Mouse (Mus musculus) hindbrain, embryonic 14.5 days (tissue): ENCODE data around the gene Col4a4. TPM values are rescaled to one million over a fixed set of nuclear protein-coding genes. Genes with fewer than 3 reads are reported as not detected.

Source experiments
- ATAC-seq: fragments of 200-750 bp; cut with Nextera tagmentation; 2 replicates; pipeline ENCODE4 v1.8.0; 2017; ENCODE audit warnings: moderate number of reproducible peaks, mild to moderate bottlenecking, moderate TSS enrichment, moderate library complexity; ENCODE audit not compliant: low FRiP score
- DNase-seq: peaks from one replicate; pipeline ENCODE4 v3.0.0-alpha.2; 2015; ENCODE audit warnings: low spot score
- H3K27ac ChIP-seq: fragments of 300-500 bp; sonication (generic); 2 replicates; pipeline ENCODE4 v1.5.1; 2014; ENCODE audit warnings: mild to moderate bottlenecking, moderate library complexity
- H3K27me3 ChIP-seq: fragments of 300-500 bp; sonication (generic); 2 replicates; pipeline ENCODE4 v1.6.1; 2014; ENCODE audit warnings: mild to moderate bottlenecking, low read length, mixed read lengths; ENCODE audit not compliant: control insufficient read depth, insufficient read depth
- H3K36me3 ChIP-seq: fragments of 300-500 bp; sonication (generic); replicated peaks from 2 replicates; pipeline ENCODE4 v1.6.1; 2014; ENCODE audit not compliant: control insufficient read depth, insufficient read depth
- H3K4me1 ChIP-seq: fragments of 300-500 bp; sonication (generic); replicated peaks from 2 replicates; pipeline ENCODE4 v1.6.1; 2014; ENCODE audit warnings: antibody characterized with exemption, low read length, mixed read lengths; ENCODE audit not compliant: control insufficient read depth, insufficient read depth
- H3K4me2 ChIP-seq: fragments of 300-500 bp; sonication (generic); replicated peaks from 2 replicates; pipeline ENCODE4 v1.6.1; 2014; ENCODE audit warnings: mild to moderate bottlenecking, moderate library complexity
- H3K4me3 ChIP-seq: fragments of 300-500 bp; sonication (generic); replicated peaks from 2 replicates; pipeline ENCODE4 v1.5.1; 2014; ENCODE audit warnings: mild to moderate bottlenecking, low read length
- H3K9ac ChIP-seq: fragments of 300-500 bp; sonication (generic); 2 replicates; pipeline ENCODE4 v1.6.1; 2014
- H3K9me3 ChIP-seq: fragments of 300-500 bp; sonication (generic); 2 replicates; pipeline ENCODE4 v1.6.1; 2016; ENCODE audit warnings: low read length; ENCODE audit not compliant: control insufficient read depth
- WGBS: fragments of 180-500 bp; shearing (Covaris S2); extraction: QIAGEN DNeasy Blood & Tissue Kit; methylation state at CpG from one replicate; pipeline ENCODE4 v1.1.7; 2014; 5-methylcytosine and 5-hydroxymethylcytosine counted together
- polyA plus RNA-seq: library from polyadenylated mRNA; unstranded; fragments of >200 nt; fragmentation: Nextera tagmentation; extraction: Ambion mirVana; gene quantifications from 2 replicates; pipeline ENCODE4 v1.2.1, GENCODE M21; 2014

Col4a4 gene
- polyA plus RNA-seq, 1 experiment from 2014 or later = 0.25 TPM

- H3K4me1 ChIP-seq = peaks cover 6% of the 10 kb centered on the region
- no peaks in the 10 kb centered on the region for H3K9me3 ChIP-seq
- no peaks in the 10 kb centered on the region for H3K36me3 ChIP-seq
- no peak for DNase-seq
- no peak overlapping the region for H3K4me3 ChIP-seq
- no peak overlapping the region for H3K9ac ChIP-seq
- H3K27me3 ChIP-seq = no peaks in the 10 kb centered on the region
- H3K27ac ChIP-seq = no peak overlapping the region
- ATAC-seq = no peak
- no peak overlapping the region for H3K4me2 ChIP-seq
Measured at GRCm38 (mm10) chr1:82473467-82473866, 113.2 kb downstream of the Col4a4 start.

GRCm38 (mm10) chr1:82470516-82471225 is 116.0 kb downstream of the Col4a4 start:
- no peak for ATAC-seq
- DNase-seq = no peak
- Histone ChIP-seq H3K4me3 (no peak overlapping the region), H3K27ac (no peak overlapping the region), H3K27me3 (no peaks in the 10 kb centered on the region), H3K36me3 (no peaks in the 10 kb centered on the region), H3K4me2 (no peak overlapping the region), H3K4me1 (peaks cover 6% of the 10 kb centered on the region), H3K9me3 (no peaks in the 10 kb centered on the region), H3K9ac (no peak overlapping the region)
- 92% methylated on average over 10 of the region's 10 CpGs for WGBS

DNA sequence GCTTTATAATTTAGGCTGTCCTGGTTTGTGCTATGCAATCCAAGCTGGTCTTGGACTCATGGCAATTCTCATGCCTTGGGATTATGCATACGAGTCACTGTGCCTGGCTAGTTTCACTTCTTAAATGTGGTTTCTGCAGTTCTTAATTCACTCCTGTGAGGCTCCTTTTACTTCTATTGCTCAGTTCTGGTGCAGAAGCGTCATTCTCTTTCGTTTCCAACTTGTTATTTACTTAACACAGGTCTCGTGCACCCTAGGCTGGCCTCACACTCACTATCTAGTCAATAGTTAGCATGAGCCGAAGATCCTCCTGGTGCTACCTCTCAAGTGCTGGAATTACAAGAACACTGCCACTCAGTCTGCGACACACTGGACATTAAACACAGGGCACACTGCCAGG is 117.8 kb downstream of the Col4a4 start:
- WGBS = 85% methylated on average over 6 of the region's 6 CpGs
- H3K4me1 ChIP-seq = no peaks in the 10 kb centered on the region
- H3K4me2 ChIP-seq = no peak overlapping the region
- DNase-seq (no peak), ATAC-seq (no peak)
- no peak overlapping the region for H3K27ac ChIP-seq
- H3K27me3 ChIP-seq = no peaks in the 10 kb centered on the region
- no peaks in the 10 kb centered on the region for H3K9me3 ChIP-seq
- no peaks in the 10 kb centered on the region for H3K36me3 ChIP-seq
- H3K4me3 ChIP-seq = no peak overlapping the region
- H3K9ac ChIP-seq = no peak overlapping the region

DNA sequence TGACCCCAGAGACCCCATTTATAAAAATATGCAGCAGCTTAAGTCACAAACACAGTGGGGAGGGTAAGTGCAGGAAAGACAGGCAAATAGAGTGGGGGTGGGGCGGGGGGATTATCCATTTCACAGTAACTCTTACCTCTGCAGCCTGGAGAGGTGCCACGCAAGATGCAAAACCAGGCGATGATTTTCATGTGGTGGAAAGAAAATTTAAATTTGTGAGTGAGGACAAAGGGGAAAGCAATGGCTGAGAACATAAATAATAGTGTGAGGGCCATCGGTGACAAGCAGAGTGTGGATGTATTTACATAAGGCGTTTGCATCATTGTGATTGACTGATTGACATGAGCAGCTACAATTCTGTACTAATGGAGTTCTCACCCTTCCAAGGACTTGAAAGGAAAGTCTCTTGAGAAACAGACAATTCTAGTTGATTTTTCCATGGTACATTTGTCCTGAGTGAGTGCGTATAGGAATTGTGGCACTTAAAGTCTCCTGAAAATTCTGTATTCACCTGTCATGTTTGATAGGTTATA is 121.3 kb downstream of the Col4a4 start:
- DNase-seq (no peak), ATAC-seq (no peak)
- Histone ChIP-seq H3K9me3 (no peaks in the 10 kb centered on the region), H3K9ac (no peak overlapping the region), H3K4me1 (no peaks in the 10 kb centered on the region), H3K27me3 (no peaks in the 10 kb centered on the region), H3K4me2 (no peak overlapping the region), H3K27ac (no peak overlapping the region), H3K36me3 (no peaks in the 10 kb centered on the region), H3K4me3 (no peak overlapping the region)
- 43% methylated on average over 6 of the region's 6 CpGs for WGBS

DNA sequence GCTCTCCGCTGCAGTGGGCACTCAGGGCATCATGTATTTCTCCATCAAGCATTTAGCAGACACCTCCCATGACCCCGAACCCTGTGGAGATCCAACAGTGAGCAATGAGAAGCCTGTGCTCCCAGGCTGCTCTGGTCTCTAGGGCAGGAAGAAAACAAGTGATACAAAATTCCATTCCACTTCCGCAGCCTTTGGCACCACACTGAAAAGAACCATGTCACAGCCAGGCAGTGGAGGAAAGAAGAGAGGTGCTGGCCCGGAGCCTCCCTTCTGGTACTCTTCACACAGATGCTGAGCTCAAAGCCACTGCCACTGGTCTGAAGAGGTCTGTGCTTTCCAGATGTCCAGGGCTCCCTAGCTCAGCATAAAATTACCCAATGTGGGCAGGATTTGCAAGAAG is 125.6 kb downstream of the Col4a4 start:
- no peaks in the 10 kb centered on the region for H3K4me1 ChIP-seq
- H3K27ac ChIP-seq = no peak overlapping the region
- no peaks in the 10 kb centered on the region for H3K36me3 ChIP-seq
- no peaks in the 10 kb centered on the region for H3K9me3 ChIP-seq
- no peaks in the 10 kb centered on the region for H3K27me3 ChIP-seq
- no peak overlapping the region for H3K4me2 ChIP-seq
- H3K9ac ChIP-seq = no peak overlapping the region
- no peak overlapping the region for H3K4me3 ChIP-seq
- no peak for DNase-seq
- 79% methylated on average over 4 of the region's 4 CpGs for WGBS
- ATAC-seq = no peak

DNA sequence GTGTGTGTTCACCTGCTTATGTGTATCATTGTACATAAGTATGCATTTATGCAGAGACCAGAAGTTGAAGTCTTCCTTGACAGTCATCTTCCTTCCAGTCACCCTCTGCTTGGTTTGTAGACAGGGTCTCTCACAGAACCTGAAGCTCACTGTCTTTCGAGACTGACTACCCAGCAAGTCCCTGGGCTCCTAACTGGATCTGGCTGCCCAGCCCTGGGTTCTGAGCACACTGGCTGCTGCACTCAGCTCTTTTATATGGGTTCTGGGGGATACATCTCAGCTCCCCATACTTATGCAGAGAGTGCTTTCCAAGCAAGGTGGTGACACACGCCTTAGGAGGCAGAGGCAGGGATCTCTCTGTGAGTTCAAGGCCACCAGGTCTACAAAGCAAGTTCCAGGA is 126.7 kb downstream of the Col4a4 start:
- 95% methylated on average over 2 of the region's 2 CpGs for WGBS
- H3K4me1 ChIP-seq = no peaks in the 10 kb centered on the region
- no peak overlapping the region for H3K4me2 ChIP-seq
- no peak overlapping the region for H3K9ac ChIP-seq
- H3K4me3 ChIP-seq = no peak overlapping the region
- H3K27me3 ChIP-seq = no peaks in the 10 kb centered on the region
- DNase-seq (no peak), ATAC-seq (no peak)
- H3K9me3 ChIP-seq = no peaks in the 10 kb centered on the region
- no peak overlapping the region for H3K27ac ChIP-seq
- H3K36me3 ChIP-seq = no peaks in the 10 kb centered on the region

DNA sequence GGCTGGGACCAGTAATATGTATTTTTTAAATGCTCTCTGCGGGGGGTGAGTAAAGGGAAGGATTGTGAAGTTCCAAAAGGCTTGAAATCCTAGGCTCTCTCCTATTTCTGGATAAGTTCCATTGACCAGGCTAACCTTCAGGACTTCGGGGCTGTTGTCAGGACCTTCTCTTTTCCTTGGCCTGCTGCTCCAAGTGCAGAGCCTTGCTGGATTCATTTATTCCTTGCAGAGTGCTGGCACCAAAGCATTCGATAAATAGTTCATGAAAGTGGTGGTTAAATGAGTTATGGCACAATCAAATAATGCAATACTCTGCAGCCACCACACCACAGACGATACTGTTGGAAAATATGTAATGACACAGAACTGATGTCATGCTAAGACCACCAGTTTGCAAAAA is 127.3 kb downstream of the Col4a4 start:
- ATAC-seq (no peak), DNase-seq (no peak)
- no peaks in the 10 kb centered on the region for H3K36me3 ChIP-seq
- H3K27ac ChIP-seq = no peak overlapping the region
- H3K9me3 ChIP-seq = no peaks in the 10 kb centered on the region
- no peaks in the 10 kb centered on the region for H3K4me1 ChIP-seq
- H3K9ac ChIP-seq = no peak overlapping the region
- H3K27me3 ChIP-seq = no peaks in the 10 kb centered on the region
- H3K4me3 ChIP-seq = no peak overlapping the region
- H3K4me2 ChIP-seq = no peak overlapping the region
- WGBS = 84% methylated on average over 4 of the region's 4 CpGs

GRCm38 (mm10) chr1:82454031-82454430 is 132.6 kb downstream of the Col4a4 start:
- DNase-seq = no peak
- no peak overlapping the region for H3K27ac ChIP-seq
- no peak overlapping the region for H3K9ac ChIP-seq
- WGBS = 92% methylated on average over 3 of the region's 3 CpGs
- H3K4me3 ChIP-seq = no peak overlapping the region
- no peaks in the 10 kb centered on the region for H3K27me3 ChIP-seq
- no peak overlapping the region for H3K4me2 ChIP-seq
- ATAC-seq = no peak
- H3K4me1 ChIP-seq = 0 out of 2 replicates have a peak, but pooled peaks cover 4% of the 10 kb centered on the region
- no peaks in the 10 kb centered on the region for H3K9me3 ChIP-seq
- H3K36me3 ChIP-seq = no peaks in the 10 kb centered on the region

DNA sequence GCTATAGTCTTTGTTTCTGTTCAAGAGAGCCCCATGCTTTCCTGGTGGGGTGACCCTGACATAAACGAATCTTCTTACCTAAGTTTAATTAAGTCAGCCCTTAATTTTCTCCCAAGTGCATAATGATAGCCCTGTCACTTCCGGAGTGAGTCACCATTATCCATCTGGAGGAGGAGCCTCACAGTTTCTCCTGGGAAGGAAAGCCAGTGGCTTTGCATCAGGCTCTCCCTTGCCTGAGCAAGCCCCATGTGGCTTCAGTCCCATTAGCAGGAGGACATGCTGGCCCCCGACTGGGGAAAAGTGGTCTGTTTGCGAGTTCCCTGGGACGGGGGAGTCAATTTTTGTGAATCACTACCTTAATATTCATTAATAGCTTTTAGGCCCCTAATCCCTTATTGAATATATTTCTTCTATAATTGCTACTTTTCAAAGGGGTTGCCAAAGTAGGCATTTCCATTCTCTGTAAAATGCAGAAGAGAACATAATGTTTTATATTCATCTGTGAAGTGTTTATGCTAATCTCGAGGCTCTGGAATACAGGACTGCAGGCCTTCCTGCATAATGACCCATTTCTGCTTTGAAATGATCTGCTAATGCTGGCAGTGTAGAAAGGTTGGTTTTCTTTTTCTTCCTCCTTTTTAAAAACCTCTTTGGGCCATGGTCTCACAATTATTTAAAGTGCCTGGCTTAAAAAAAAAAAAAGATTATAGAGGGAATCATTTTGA is 134.6 kb downstream of the Col4a4 start:
- ATAC-seq (peak; percentile 67), DNase-seq (no peak)
- Histone ChIP-seq H3K36me3 (no peaks in the 10 kb centered on the region), H3K9me3 (no peaks in the 10 kb centered on the region), H3K4me2 (no peak overlapping the region), H3K27me3 (no peaks in the 10 kb centered on the region), H3K4me3 (no peak overlapping the region), H3K27ac (peak overlapping the region; percentile 20; the same call in 1 of the 2 replicates), H3K9ac (no peak overlapping the region), H3K4me1 (0 out of 2 replicates have a peak, but pooled peaks cover 4% of the 10 kb centered on the region)
- WGBS = 30% methylated on average over 6 of the region's 6 CpGs
